Mouse (Mus musculus): ENCODE measurements around the gene Mars. TPM values are rescaled to one million over a fixed set of nuclear protein-coding genes. Genes with fewer than 3 reads are reported as not detected.

Gene Mars
- polyA plus RNA-seq, 1 experiment from 2014 or later, result 137 TPM

DNA sequence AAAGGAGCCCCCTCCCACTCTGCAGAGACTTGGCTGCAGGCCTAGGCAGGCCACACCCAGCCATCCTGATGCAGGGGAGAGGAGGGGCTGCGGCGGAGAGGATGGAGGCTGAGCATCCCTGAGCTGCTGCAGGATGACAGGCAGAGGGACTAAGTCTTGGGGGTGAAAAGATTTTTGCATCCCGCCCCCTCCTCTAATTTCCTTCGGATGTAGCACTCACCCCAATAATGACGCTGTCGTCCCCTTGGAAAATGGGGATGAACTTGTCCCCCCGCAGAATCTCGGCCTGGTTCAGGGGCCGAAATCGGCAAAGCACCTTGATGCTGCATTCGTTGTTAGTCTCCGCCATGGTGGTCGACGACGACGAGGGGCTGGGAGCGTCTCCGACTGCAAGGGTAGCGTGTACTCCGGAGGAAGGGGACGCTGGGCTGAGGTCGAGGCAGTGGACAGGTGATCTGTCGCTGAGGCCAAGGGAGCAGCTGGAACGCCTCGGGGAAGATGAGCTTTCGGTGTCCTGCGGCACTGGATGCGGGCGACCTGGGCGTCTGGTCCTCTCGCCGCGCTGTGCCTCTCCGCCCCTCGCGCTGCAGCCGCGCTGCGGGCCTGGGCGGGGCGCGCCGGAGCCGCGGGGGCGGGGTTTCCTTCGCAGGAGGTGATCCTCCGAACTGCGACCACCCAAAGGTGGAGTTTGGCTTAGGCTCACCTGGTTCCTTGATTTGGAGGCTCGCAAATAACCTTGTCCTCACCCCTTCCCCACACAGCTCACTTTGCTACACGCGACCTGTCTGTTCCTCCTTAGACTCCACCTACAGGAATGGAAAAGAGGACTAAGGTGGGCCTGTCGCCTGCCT, 48.8 kb downstream of the Mars start, which contains the start of gene Kif5a:
Gene Kif5a (minus strand): TSS at position 801 of the 851 bp plus-strand sequence.
- WGBS, result under 1% methylated on average over 46 of the region's 53 CpGs

DNA sequence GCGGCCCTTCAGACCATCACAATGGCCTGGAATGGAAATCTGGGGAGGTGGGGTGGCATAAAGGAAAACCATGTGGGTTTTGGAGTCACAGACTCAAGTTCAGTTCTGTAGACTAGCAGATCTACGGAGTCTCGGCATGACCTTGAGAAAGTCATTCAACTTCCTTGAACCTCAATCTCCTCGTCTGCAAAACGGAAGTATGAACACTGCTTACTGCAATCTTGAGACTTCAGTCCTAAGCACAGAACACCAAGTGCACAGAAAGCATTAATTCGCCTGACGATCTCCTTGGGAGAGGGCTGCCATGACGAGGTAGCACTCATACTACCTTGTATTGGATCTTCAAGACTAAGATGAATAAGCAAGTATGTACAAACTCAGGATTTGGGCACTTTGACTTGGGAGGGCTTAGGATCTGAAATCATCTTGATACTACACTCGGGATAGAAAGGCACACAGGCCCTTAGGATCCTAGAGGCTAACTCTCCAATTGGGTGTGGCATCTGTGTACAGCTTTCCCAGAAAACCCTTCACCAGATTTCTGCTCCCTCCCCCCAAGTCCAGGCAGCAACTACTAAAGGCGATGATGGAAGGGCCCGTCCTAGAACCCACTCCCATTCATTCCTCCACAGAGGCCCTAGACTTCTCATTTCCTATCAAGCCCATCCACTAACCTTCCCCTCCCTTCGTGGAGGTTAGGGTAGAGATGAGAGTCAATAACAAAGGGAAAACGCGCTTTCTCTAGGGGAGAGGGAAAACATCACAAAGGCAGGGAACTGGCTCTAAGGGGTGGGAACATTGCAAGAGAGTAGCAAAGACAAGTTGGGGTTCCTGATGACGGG, 49.7 kb downstream of the Mars start:
- ATAC-seq (replicated peaks), result no peak
- Histone ChIP-seq H3K4me3 (peak overlapping the region; percentile 86), H3K9me3 (no peaks in the 10 kb centered on the region), H3K27ac (replicated peaks) (peak overlapping the region; percentile 92), H3K27me3 (peaks cover 3% of the 10 kb centered on the region; the same call in 1 of the 2 replicates), H3K4me1 (peaks cover 56% of the 10 kb centered on the region), H3K36me3 (no peaks in the 10 kb centered on the region), H3K4me2 (replicated peaks) (peak overlapping the region; percentile 79), H3K9ac (replicated peaks) (peak overlapping the region; percentile 84)
- WGBS, result 57% methylated on average over 15 of the region's 15 CpGs

More for the DNA sequence above, 48.8 kb downstream of the Mars start, which contains the start of gene Kif5a:
- Histone ChIP-seq H3K4me3 (peak within 1 kb of the TSS; percentile 86), H3K9ac (replicated peaks) (peak within 1 kb of the TSS; percentile 84), H3K9me3 (no peaks in the 10 kb centered on the region), H3K36me3 (no peaks in the 10 kb centered on the region), H3K4me2 (replicated peaks) (peak within 1 kb of the TSS; percentile 79), H3K27ac (replicated peaks) (peak within 1 kb of the TSS; percentile 92), H3K4me1 (peaks cover 63% of the 10 kb centered on the region), H3K27me3 (peaks cover 3% of the 10 kb centered on the region; the same call in 1 of the 2 replicates)
- peak; percentile 38 for ATAC-seq (replicated peaks)

DNA sequence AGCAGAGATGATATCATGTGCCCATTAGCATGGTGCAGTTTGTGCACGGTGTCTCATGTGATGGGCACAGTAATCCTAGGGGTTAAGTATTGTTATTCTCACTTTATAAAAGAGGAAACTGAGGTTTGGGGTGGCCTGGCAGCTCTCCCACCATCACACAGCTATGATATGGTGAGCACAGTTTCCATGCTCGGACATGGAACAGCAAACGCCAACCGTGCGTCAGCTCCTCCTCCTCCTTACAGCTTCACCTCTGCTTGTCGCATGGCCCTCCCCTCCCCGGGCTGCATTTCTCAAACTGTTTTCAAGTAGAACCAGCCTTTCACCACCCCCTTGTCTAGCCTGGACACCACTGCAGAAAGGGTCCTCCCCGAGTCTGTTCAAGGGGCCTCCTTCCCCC, 53.1 kb downstream of the Mars start:
- Histone ChIP-seq H3K27me3 (no peaks in the 10 kb centered on the region), H3K36me3 (no peaks in the 10 kb centered on the region), H3K9ac (replicated peaks) (no peak overlapping the region), H3K27ac (replicated peaks) (no peak overlapping the region), H3K4me3 (no peak overlapping the region), H3K9me3 (no peaks in the 10 kb centered on the region), H3K4me1 (peaks cover 56% of the 10 kb centered on the region), H3K4me2 (replicated peaks) (peak overlapping the region; percentile 7; the same call in 1 of the 2 replicates)
- WGBS, result 84% methylated on average over 8 of the region's 8 CpGs
- no peak for ATAC-seq (replicated peaks)

DNA sequence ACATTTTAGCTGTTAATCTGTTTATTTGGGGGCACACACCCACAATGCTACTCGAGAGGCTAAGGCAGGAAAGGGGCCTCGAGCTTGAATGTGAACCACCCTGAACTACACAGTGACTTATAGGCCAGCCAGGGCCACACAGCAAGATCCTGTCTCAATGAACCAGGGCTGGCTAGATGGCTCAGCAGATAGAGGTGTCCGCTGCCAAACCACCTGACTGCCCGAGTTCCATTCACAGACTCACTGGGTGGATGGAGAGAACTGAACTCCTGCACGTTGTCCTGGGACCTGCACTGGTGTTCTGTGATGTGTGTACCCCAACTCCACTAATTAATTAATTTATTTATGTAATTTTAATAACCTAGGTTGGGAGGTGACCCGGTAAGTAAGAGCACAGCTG, 53.8 kb downstream of the Mars start:
- H3K4me1 ChIP-seq, result peaks cover 52% of the 10 kb centered on the region
- no peak overlapping the region for H3K4me2 ChIP-seq (replicated peaks)
- 0 out of 2 replicates have a peak overlapping the region, but pooled peaks have one; percentile 5 for H3K9ac ChIP-seq (replicated peaks)
- no peaks in the 10 kb centered on the region for H3K9me3 ChIP-seq
- no peaks in the 10 kb centered on the region for H3K27me3 ChIP-seq
- no peak for ATAC-seq (replicated peaks)
- H3K36me3 ChIP-seq, result no peaks in the 10 kb centered on the region
- no peak overlapping the region for H3K27ac ChIP-seq (replicated peaks)
- WGBS, result 84% methylated on average over 6 of the region's 6 CpGs
- H3K4me3 ChIP-seq, result no peak overlapping the region

DNA sequence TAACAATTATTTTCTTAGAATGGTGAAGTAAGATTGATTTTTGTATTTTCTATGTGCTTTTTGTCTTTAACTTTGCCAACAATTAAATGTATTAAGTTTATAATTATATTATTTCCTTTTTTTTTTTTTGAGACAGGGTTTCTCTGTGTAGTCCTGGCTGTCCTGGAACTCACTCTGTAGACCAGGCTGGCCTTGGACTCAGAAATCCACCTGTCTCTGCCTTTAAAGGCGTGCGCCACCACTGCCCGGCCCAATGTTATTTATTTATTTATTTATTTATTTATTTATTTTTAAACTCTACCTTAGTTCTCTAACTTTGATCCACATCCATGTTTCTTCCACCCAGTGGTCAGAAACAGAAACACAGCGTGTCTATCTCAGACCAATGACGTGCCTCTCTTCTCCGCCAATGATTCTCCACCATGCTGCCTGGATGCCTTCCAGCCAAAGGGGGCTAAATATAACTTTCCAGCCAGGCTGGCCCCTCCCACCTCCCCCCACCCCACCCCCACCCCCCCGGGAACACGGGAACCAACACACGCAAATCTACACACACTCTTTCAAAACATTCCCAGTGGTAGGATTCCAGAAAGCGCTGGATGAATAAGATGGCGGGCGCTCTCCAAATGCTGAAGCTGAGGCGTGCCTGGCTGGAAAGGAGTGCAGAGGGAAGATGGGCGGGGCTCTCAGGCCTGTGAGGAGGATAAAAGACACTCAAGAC, 55.8 kb downstream of the Mars start:
- WGBS, result 19% methylated on average over 14 of the region's 14 CpGs
- H3K4me1 ChIP-seq, result peaks cover 36% of the 10 kb centered on the region
- ATAC-seq (replicated peaks), result peak; percentile 57; the same call in 1 of the 2 replicates
- 0 out of 2 replicates have a peak overlapping the region, but pooled peaks have one; percentile 9 for H3K27ac ChIP-seq (replicated peaks)
- no peaks in the 10 kb centered on the region for H3K36me3 ChIP-seq
- no peak overlapping the region for H3K9ac ChIP-seq (replicated peaks)
- H3K4me3 ChIP-seq, result no peak overlapping the region
- H3K27me3 ChIP-seq, result no peaks in the 10 kb centered on the region
- no peaks in the 10 kb centered on the region for H3K9me3 ChIP-seq
- H3K4me2 ChIP-seq (replicated peaks), result peak overlapping the region; percentile 12; the same call in 1 of the 2 replicates

DNA sequence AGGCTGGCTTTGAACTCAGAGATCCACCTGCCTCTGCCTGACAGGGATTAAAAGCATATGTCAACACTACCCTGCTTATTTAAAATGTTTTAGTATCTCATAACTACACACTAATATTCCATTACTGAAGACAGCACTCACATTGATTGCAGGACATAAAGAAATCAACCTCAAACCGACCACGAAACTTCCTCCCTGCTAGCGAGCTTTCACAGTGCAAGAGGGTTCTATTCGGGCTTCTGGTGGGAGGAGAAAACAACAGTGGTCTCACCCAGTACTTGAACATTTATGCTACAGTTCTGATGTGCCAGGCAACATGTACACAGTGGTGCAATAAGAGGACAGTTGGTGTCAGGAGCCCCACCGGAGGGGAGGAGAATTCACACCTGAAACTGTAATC, 60.8 kb downstream of the Mars start:
- no peak for ATAC-seq (replicated peaks)
- Histone ChIP-seq H3K9me3 (no peaks in the 10 kb centered on the region), H3K27me3 (no peaks in the 10 kb centered on the region), H3K9ac (replicated peaks) (no peak overlapping the region), H3K27ac (replicated peaks) (no peak overlapping the region), H3K36me3 (peaks cover 24% of the 10 kb centered on the region), H3K4me1 (no peaks in the 10 kb centered on the region; the same call in 1 of the 2 replicates), H3K4me3 (no peak overlapping the region), H3K4me2 (replicated peaks) (no peak overlapping the region)
- WGBS, result 89% methylated on average over 5 of the region's 5 CpGs

Other genes starting within 250 kb of the Mars start
- gene Cdk4, start 248.3 kb downstream of the Mars start, polyA plus RNA-seq (2015; fragmentation: Nextera tagmentation; extraction: Ambion mirVana), result 1,729 and 1,809 TPM in 2 replicates
- gene Tspan31, start 241.5 kb downstream of the Mars start, polyA plus RNA-seq (2015; fragmentation: Nextera tagmentation; extraction: Ambion mirVana), result 118 and 122 TPM in 2 replicates
- gene Agap2, start 236.5 kb downstream of the Mars start, polyA plus RNA-seq (2015; fragmentation: Nextera tagmentation; extraction: Ambion mirVana), result 2.9 and 3.0 TPM in 2 replicates
- gene Os9, start 190.7 kb downstream of the Mars start, polyA plus RNA-seq (2015; fragmentation: Nextera tagmentation; extraction: Ambion mirVana), result 110 and 117 TPM in 2 replicates
- gene B4galnt1, start 146.6 kb downstream of the Mars start, polyA plus RNA-seq (2015; fragmentation: Nextera tagmentation; extraction: Ambion mirVana), result 35.1 and 36.7 TPM in 2 replicates
- 1.4 and 2.1 TPM in 2 replicates for gene Slc26a10, start 131.1 kb downstream of the Mars start, polyA plus RNA-seq (2015; fragmentation: Nextera tagmentation; extraction: Ambion mirVana)
- 31.4 and 32.3 TPM in 2 replicates for gene Arhgef25, start 121.7 kb downstream of the Mars start, polyA plus RNA-seq (2015; fragmentation: Nextera tagmentation; extraction: Ambion mirVana)
- 211 and 222 TPM in 2 replicates for gene Dtx3, start 116.1 kb downstream of the Mars start, polyA plus RNA-seq (2015; fragmentation: Nextera tagmentation; extraction: Ambion mirVana)
- 24.9 and 26.1 TPM in 2 replicates for gene Pip4k2c, start 100.2 kb downstream of the Mars start, polyA plus RNA-seq (2015; fragmentation: Nextera tagmentation; extraction: Ambion mirVana)
- gene Kif5a, start 48.4 kb downstream of the Mars start, polyA plus RNA-seq (2015; fragmentation: Nextera tagmentation; extraction: Ambion mirVana), result 76.4 and 80.6 TPM in 2 replicates
- gene Dctn2, start 45.4 kb downstream of the Mars start, polyA plus RNA-seq (2015; fragmentation: Nextera tagmentation; extraction: Ambion mirVana), result 320 and 321 TPM in 2 replicates
- gene Mbd6, start 22.8 kb downstream of the Mars start, polyA plus RNA-seq (2015; fragmentation: Nextera tagmentation; extraction: Ambion mirVana), result 17.4 and 17.5 TPM in 2 replicates
- 0.62 and 1.1 TPM in 2 replicates for gene Arhgap9, start 10.2 kb upstream of the Mars start, polyA plus RNA-seq (2015; fragmentation: Nextera tagmentation; extraction: Ambion mirVana)
- 1.2 and 1.5 TPM in 2 replicates for gene Gli1, start 30.2 kb upstream of the Mars start, polyA plus RNA-seq (2015; fragmentation: Nextera tagmentation; extraction: Ambion mirVana)
- gene Inhbe, start 42.6 kb upstream of the Mars start, polyA plus RNA-seq (2015; fragmentation: Nextera tagmentation; extraction: Ambion mirVana), result 0.04 TPM in 1 of 2 replicates, not detected in the other
- gene Inhbc, start 58.6 kb upstream of the Mars start, polyA plus RNA-seq (2015; fragmentation: Nextera tagmentation; extraction: Ambion mirVana), result not detected in 2 replicates
- 39.2 and 43.6 TPM in 2 replicates for gene R3hdm2, start 68.5 kb upstream of the Mars start, polyA plus RNA-seq (2015; fragmentation: Nextera tagmentation; extraction: Ambion mirVana)
- gene Stac3, start 189.9 kb upstream of the Mars start, polyA plus RNA-seq (2015; fragmentation: Nextera tagmentation; extraction: Ambion mirVana), result 1.5 and 1.6 TPM in 2 replicates
- gene Ndufa4l2, start 203.2 kb upstream of the Mars start, polyA plus RNA-seq (2015; fragmentation: Nextera tagmentation; extraction: Ambion mirVana), result 17.1 and 18.0 TPM in 2 replicates
- gene Shmt2, start 210.7 kb upstream of the Mars start, polyA plus RNA-seq (2015; fragmentation: Nextera tagmentation; extraction: Ambion mirVana), result 75.2 and 78.5 TPM in 2 replicates
- gene Nxph4, start 222.8 kb upstream of the Mars start, polyA plus RNA-seq (2015; fragmentation: Nextera tagmentation; extraction: Ambion mirVana), result 38.9 and 40.2 TPM in 2 replicates

All from forebrain, embryonic 15.5 days (tissue).